Mouse (Mus musculus) kidney, adult 9 months (tissue): ENCODE measurements around the gene Serpina3a.

ENCODE experiments used
- DNase-seq: peaks from one replicate; pipeline ENCODE4 v3.0.0; 2022

Serpina3a gene

DNA sequence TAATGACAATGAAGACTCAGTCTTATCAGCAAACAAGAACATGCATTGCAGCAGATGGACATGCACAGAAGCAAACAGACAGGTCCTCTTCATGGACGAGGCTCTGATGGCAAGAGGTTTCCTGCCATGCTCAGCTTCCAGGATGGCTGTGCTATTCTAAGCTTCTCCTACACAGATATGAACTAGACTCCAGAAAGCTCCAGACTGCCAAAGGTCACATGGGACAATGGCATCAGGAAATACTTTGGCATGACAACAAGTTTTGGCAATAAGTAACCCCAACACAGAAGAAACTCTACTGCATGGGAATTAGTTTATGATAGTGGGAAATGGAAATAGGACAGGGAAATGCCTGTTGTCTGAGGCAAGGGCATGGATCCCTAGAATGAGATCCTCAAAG is 30.8 kb downstream of the Serpina3a start:
- peak; percentile 61 for DNase-seq

DNA sequence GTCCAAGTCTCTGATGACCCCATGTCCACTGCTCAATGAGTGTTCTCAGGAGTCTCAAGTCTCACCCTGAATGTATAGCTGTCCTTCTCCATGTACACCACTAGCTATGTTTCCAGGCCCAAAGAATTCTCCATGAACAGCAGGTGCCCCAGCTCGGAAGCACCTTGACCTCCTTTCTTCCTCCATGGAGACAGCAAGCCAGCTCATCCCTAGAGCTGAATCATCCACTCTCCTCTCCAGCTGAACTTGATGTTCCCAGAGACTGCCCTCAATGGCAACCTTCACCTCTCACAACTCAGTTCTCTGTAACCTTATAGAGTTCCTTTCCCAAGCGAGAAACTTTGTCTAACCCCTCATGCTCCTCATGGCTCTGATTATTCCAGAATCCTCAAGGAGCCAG is 33.0 kb downstream of the Serpina3a start:
- DNase-seq, result no peak

- DNase-seq, result no peak
Measured at GRCm38 (mm10) chr12:104151989-104152388, 39.5 kb downstream of the Serpina3a start.

DNA sequence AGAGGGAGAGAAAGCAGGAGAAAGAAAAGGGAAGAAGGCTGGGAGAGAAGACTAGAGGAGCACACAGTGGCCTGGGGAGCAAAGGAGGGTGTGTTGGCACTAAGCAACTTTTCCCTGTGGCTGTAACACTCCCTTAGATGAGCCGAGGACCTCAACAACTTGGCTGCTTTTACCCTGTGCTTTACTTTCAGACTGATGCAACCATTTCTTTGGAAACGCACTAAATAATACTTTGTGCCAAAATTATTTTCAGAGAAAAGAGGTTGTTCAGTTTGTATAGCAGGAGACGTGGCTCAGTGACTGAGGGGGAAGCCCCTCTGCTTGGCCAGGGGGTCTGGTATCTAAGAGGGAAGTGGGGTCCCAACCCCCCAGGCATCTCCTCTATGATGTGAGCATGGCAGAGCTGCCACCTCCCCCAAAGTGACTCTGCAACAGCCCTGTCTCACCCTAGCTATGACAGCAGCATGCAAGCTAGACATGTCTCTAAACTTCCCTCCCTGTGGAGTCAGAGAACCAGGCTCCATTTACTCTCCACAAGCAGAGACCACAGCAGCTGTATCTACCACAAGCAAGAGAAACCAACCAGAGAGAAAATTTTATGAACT is 40.6 kb downstream of the Serpina3a start:
- no peak for DNase-seq

DNA sequence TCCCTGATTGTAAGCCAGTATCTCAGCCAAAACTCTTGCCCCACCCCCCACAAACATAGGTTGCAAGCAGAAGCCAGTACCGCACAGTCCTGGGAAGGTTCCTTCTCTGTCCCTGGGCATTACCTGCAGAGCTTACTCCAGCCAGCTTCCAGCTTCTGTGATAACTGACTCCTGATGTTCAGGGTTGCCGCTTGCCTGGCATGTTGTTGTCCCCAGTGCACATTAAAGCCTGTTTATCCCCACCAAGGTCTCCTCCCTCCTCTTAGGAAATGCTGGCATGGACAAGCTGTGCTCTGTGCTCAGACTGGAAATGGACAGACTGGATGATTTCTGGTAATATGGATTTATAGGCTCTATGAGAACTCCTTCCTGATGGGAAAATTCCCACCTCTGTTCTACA is 41.1 kb downstream of the Serpina3a start, which contains the start of gene Serpina3c:
Serpina3c (minus strand) TSS at position 215 of the 400 bp plus-strand sequence.
- DNase-seq, result no peak
